Mouse (Mus musculus): ENCODE measurements around the gene Vmn2r16.

Gene Vmn2r16

DNA sequence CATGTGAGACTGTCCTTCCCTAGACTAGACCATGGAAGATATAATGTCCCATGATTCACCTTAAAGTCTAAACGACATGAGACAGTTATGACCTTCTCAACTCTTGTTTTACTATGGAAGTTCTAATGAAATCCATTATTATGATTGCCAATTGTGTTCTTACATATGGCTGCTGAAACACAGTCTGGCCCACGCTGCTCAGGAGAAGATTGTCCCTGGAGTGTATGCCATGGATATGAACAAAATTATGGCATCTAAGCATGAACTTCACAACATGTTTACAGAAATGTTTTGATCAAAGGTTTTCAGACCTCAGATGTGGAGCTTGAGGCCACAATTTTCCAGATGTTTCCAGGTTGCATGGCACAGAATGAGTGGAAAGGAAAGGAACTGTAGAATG, at the start of gene Vmn2r16:
Gene Vmn2r16 (plus strand): TSS at position 301 of the 400 bp plus-strand sequence.
- no peak for DNase-seq

DNA sequence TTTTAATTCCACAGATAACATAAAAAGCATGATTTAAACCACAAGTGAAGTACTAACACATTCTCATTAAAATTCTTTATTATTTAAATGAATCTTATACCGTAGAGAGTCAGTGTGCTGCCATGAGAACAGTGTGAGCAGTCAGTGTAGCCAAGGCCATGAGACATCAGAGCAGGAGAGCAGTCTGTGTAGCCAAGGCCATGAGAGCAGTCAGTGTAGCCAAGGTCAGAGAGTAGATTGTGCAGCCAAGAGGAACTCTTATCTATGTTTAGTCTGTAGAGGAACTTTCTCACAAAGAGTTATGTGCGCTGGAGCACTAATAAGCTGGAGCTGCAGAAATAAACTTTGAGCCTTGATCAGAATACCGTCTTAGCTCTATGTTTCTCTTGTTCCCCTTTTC, 35.3 kb upstream of the Vmn2r16 start:
- no peak for DNase-seq

DNA sequence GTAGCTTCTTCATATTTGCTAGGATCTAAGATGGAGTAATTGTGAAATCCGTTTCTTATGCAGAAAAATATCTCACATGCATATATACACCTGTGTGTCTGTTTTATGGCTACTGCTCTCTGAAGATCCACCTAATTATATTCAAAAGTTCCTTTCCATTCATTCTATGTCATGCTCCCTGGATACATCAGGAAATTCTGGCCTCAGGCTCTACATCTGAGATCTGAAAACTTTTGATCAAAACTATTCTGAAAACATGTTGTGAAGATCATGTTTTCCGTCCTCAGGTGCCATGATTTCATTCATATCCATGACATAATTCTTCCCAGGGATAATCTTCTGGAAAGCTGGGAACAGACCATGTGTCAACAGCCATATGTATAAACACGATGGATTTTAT, 32.4 kb upstream of the Vmn2r16 start, which contains the start of gene Vmn2r15:
Gene Vmn2r15 (minus strand): TSS at position 101 of the 400 bp plus-strand sequence.
- DNase-seq = no peak

DNA sequence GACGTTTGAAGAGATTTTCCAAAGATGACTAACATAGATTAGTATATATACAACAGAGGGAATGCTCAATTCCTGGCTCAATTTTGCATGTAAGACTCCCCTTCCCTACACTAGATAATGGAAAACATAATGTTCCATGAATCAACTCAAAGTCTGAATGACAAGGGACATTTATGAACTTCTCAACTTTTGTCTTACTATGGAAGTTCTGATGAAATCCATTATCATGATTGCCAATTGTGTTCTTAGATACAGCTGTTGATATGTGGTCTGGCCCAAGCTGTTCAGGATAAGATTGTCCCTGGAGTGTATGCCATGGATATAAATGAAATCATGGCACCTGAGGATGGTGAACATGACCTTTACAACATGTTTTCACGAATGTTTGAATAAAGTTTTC, 89.4 kb downstream of the Vmn2r16 start, which contains the start of gene Vmn2r17:
Gene Vmn2r17 (plus strand): TSS at position 301 of the 400 bp plus-strand sequence.
- no peak for DNase-seq
